Mouse (Mus musculus): ENCODE results near the gene Etfdh.

- TF ChIP-seq CTCF (IDR thresholded peaks at IDR 0.05; ENCODE audit: extremely low read depth, insufficient read depth, low read length) = no peak
- no peak for TF ChIP-seq POLR2A (IDR thresholded peaks at IDR 0.05; ENCODE audit: extremely low read depth, insufficient read depth, low read length)
Measured at GRCm38 (mm10) chr3:79569351-79569681, 60.0 kb downstream of the Etfdh start.

Data from cortical plate, adult 2 months (tissue).